Mouse (Mus musculus) liver, embryonic 14.5 days (tissue): Measurements from ENCODE around the gene Mob1b. TPM values are rescaled to one million over a fixed set of nuclear protein-coding genes. Genes with fewer than 3 reads are reported as not detected.
A peak's percentile ranks its signal among the peaks of the same experiment; 100 is the strongest.
"Not testable (repeated sequence)": the region's sequence is repeated elsewhere in the genome, so short reads cannot be mapped to it uniquely, and the experiment has no call there.

ENCODE experiments used
- ATAC-seq: fragments of 200-750 bp; cut with Nextera tagmentation; 2 replicates; pipeline ENCODE4 v1.8.0; 2017; ENCODE audit warnings: moderate number of reproducible peaks, mild to moderate bottlenecking, moderate library complexity; ENCODE audit not compliant: insufficient read depth
- DNase-seq, 3 experiments: peaks; one replicate each; pipeline ENCODE4 v3.0.0-alpha.2; 2012 to 2013; ENCODE audit warnings: low read depth in 3 of 3, low spot score in 3 of 3
- H3K27ac ChIP-seq: fragments of 300-500 bp; sonication (generic); 2 replicates; pipeline ENCODE4 v1.5.1; 2014; ENCODE audit warnings: moderate library complexity, mild to moderate bottlenecking, control low read depth, inconsistent platforms
- H3K27me3 ChIP-seq: fragments of 300-500 bp; sonication (generic); 2 replicates; pipeline ENCODE4 v1.6.1; 2014; ENCODE audit warnings: mild to moderate bottlenecking, low read length, moderate library complexity; ENCODE audit not compliant: control insufficient read depth, insufficient read depth
- H3K36me3 ChIP-seq: fragments of 300-500 bp; sonication (generic); replicated peaks from 2 replicates; pipeline ENCODE4 v1.6.1; 2014; ENCODE audit warnings: low read depth; ENCODE audit not compliant: control insufficient read depth, insufficient read depth
- H3K4me1 ChIP-seq, 2 experiments: fragments of 200-500 bp in 1 of 2; fragments of 300-500 bp in 1 of 2; sonication (generic) in 1 of 2; replicated peaks; 2 replicates each; pipeline ENCODE4 v1.6.1; 2012 to 2014; ENCODE audit warnings: antibody characterized with exemption in 1 of 2, inconsistent platforms in 1 of 2, low read length in 1 of 2; ENCODE audit not compliant: control insufficient read depth in 2 of 2, insufficient read depth in 2 of 2
- H3K4me2 ChIP-seq: fragments of 300-500 bp; sonication (generic); 2 replicates; pipeline ENCODE4 v1.6.1; 2014; ENCODE audit warnings: low read depth, mild to moderate bottlenecking, control low read depth, moderate library complexity
- H3K4me3 ChIP-seq, 2 experiments: fragments of 200-500 bp in 1 of 2; fragments of 300-500 bp in 1 of 2; sonication (generic) in 1 of 2; 2 replicates each; pipeline ENCODE4 v1.5.1; 2012 to 2014; ENCODE audit warnings: low read depth in 2 of 2, low read length in 2 of 2, mild to moderate bottlenecking in 2 of 2, control low read depth in 1 of 2, inconsistent platforms in 1 of 2, moderate library complexity in 1 of 2; ENCODE audit not compliant: insufficient read depth in 1 of 2
- H3K9ac ChIP-seq: fragments of 300-500 bp; sonication (generic); replicated peaks from 2 replicates; pipeline ENCODE4 v1.6.1; 2014; ENCODE audit warnings: mild to moderate bottlenecking, control low read depth, moderate library complexity
- H3K9me3 ChIP-seq: fragments of 300-500 bp; sonication (generic); 2 replicates; pipeline ENCODE4 v1.6.1; 2016; ENCODE audit warnings: low read length, mixed read lengths; ENCODE audit not compliant: control insufficient read depth
- CTCF ChIP-seq: IDR thresholded peaks from 2 replicates; pipeline ENCODE4 v1.5.1; 2016; ENCODE audit warnings: antibody characterized with exemption, low read depth, control low read depth
- EP300 ChIP-seq: IDR thresholded peaks from 2 replicates; pipeline ENCODE4 v1.6.1; 2016; ENCODE audit warnings: antibody characterized with exemption, low read depth
- WGBS: fragments of 180-500 bp; shearing (Covaris S2); extraction: QIAGEN DNeasy Blood & Tissue Kit; methylation state at CpG from one replicate; pipeline ENCODE4 v1.1.7; 2014; ENCODE audit not compliant: insufficient replicate concordance; 5-methylcytosine and 5-hydroxymethylcytosine counted together
- polyA plus RNA-seq, 2 experiments: library from polyadenylated mRNA; depleted of rRNA in 1 of 2; stranded (reverse) in 1 of 2; unstranded in 1 of 2; fragments of >200 nt; fragmentation: Nextera tagmentation in 1 of 2; extraction: Ambion mirVana in 1 of 2; gene quantifications; 2 replicates each; pipeline versions ENCODE4 v1.2.1 to v1.2.3; 2012 to 2014

Gene Mob1b
- polyA plus RNA-seq, 2 experiments: 6.6 to 9.4 TPM

DNA sequence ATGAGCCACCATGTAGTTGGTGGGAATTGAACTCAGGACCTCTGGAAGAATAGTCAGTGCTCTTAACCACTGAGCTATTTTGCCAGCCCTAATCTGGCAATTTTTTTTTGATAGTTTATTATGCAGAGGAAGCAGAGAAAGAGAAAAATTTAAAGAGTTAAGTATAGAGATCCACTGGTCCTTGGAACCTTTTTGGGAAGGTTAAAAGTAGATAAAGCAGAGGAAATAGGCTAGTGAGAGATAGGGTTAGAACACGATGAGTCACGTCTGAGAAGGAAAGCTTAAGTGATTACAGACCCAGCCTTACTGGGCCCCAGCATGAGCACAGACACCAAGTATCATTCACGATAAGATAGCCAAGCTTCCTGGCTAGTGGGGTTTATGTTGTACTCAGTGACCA is 3.4 kb downstream of the Mob1b start:
- Histone ChIP-seq H3K36me3 (peaks cover 2% of the 10 kb centered on the region; the same call in 1 of the 2 replicates), H3K27ac (peak overlapping the region; percentile 91), H3K4me2 (peak overlapping the region; percentile 77), H3K4me3 (peak overlapping the region; percentile 57 to 99), H3K9ac (peak overlapping the region; percentile 53), H3K4me1 (peaks cover 35 to 41% of the 10 kb centered on the region in 2 experiments), H3K9me3 (no peaks in the 10 kb centered on the region), H3K27me3 (no peaks in the 10 kb centered on the region)
- peak; percentile 76 to 77 (median 77) for DNase-seq
- TF ChIP-seq CTCF (no peak), EP300 (peak; percentile 85)
- ATAC-seq: peak; percentile 74
- 11% methylated on average over 3 of the region's 3 CpGs for WGBS

DNA sequence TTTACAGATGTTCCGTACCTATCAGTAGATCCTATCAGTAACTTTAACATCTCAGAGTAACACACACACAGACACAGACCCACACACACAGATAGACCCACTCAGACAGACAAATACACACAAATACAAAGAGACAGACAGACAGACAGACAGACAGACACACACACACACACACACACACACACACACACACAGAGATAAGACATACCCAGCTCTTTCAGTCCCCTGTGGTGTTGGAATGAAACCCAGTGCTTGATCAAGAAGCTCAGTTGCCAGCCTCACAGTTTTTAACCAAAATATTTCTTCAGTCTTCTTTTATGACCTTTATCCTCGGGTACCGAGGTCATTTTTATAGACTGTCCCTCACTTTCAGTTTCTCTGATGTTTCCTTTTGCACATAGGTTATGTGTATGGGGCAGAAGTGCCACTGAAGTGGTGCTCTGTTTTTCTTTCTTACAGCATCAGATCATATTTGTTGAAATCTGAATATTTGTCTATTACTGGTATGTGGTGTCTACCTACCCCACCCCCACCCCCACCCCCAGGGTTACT is 7.0 kb downstream of the Mob1b start:
- H3K27ac ChIP-seq: no peak overlapping the region
- H3K9ac ChIP-seq: no peak overlapping the region
- TF ChIP-seq EP300 (no peak), CTCF (no peak)
- no peaks in the 10 kb centered on the region for H3K9me3 ChIP-seq
- DNase-seq (no peak), ATAC-seq (no peak)
- no peaks in the 10 kb centered on the region for H3K27me3 ChIP-seq
- peaks cover 25 to 30% of the 10 kb centered on the region in 2 experiments for H3K4me1 ChIP-seq
- H3K4me2 ChIP-seq: no peak overlapping the region
- WGBS: 61% methylated on average over 3 of the region's 3 CpGs
- peaks cover 2% of the 10 kb centered on the region; the same call in 1 of the 2 replicates for H3K36me3 ChIP-seq
- H3K4me3 ChIP-seq: no peak overlapping the region

DNA sequence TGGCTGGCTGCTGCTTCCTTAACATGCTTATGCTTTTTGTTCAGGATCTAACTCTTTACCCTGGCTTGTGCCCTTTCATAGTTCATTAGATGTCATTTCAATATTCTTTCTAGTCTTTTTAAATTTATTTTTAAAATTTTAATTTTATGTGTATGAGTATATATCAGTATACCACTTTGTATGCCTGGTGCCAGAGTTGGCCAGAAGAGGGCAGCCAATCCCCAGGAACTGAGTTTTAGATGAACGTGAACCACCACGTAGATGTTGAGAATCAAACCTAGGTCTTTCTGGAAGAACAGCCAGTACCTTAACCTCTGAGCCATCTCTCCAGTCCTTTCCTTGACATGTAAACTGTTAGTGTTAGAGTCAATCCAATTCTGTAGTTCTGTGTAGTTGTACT is 14.1 kb downstream of the Mob1b start:
- ATAC-seq (peak; percentile 47; the same call in 1 of the 2 replicates), DNase-seq (no peak)
- no peak for TF ChIP-seq EP300
- TF ChIP-seq CTCF: peak; percentile 68
- Histone ChIP-seq H3K9me3 (no peaks in the 10 kb centered on the region), H3K4me1 (peaks cover 0 to under 1% of the 10 kb centered on the region in 2 experiments; a peak in 1 of 4 replicates), H3K36me3 (peaks cover under 1% of the 10 kb centered on the region; the same call in 1 of the 2 replicates), H3K9ac (no peak overlapping the region), H3K27me3 (no peaks in the 10 kb centered on the region), H3K4me2 (no peak overlapping the region), H3K4me3 (no peak overlapping the region), H3K27ac (no peak overlapping the region)
- 72% methylated on average over 2 of the region's 2 CpGs for WGBS

DNA sequence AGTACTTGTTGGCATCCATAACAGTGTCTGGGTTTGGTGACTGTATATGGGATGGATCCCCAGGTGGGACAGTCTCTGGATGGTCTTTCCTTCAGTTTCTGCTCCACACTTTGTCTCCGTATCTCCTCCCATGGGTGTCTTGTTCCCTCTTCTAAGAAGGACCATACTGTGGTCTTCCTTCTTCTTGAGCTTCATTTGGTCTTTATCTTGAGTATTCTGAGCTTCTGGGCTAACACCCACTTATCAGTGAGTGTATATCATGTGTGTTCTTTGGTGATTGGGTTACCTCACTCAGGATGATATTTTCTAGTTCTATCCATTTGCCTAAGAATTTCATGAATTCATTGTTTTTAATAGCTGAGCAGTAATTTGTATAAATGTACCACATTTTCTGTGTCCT is 20.4 kb downstream of the Mob1b start:
- H3K4me1 ChIP-seq, H3K9me3 ChIP-seq, H3K4me3 ChIP-seq, H3K27ac ChIP-seq, DNase-seq, H3K9ac ChIP-seq, H3K27me3 ChIP-seq, H3K4me2 ChIP-seq: not testable (repeated sequence)
- peak; percentile 62; the same call in 1 of the 2 replicates for ATAC-seq
- peaks cover 17% of the 10 kb centered on the region for H3K36me3 ChIP-seq
- TF ChIP-seq EP300: peak; percentile 38; the same call in 1 of the 2 replicates
- WGBS: 63% methylated on average over 1 of the region's 1 CpGs

DNA sequence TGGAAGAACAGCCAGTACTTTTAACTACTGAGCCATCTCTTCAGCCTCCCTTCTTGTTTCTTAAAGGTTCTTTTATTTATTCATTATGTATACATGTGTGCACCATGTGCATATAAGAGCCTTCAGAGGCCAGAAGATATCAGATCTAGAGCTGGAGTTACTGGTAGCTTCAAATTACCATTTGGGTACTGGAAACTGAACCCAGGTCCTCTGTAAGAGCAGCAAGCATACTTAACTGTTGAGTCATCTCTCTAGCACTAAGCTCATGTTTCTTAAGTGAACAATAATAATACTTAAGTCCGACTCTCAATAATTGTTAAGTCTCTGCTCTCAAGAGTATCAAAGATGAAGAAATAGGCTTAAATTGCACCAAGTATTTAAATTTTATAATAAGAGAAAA is 27.1 kb downstream of the Mob1b start:
- DNase-seq (no peak), ATAC-seq (no peak)
- 72% methylated on average over 1 of the region's 1 CpGs for WGBS
- Histone ChIP-seq H3K9ac (no peak overlapping the region), H3K4me3 (no peak overlapping the region), H3K27ac (no peak overlapping the region), H3K27me3 (no peaks in the 10 kb centered on the region), H3K4me1 (no peaks in the 10 kb centered on the region), H3K4me2 (no peak overlapping the region), H3K36me3 (peaks cover 19% of the 10 kb centered on the region), H3K9me3 (no peaks in the 10 kb centered on the region)
- TF ChIP-seq CTCF (no peak), EP300 (no peak)
